Mouse (Mus musculus) cerebellum, adult 9-11 months (tissue): ENCODE measurements around the gene March9.

Experiments
- DNase-seq: peaks from one replicate; pipeline ENCODE4 v3.0.0; 2022

The March9 gene

DNA sequence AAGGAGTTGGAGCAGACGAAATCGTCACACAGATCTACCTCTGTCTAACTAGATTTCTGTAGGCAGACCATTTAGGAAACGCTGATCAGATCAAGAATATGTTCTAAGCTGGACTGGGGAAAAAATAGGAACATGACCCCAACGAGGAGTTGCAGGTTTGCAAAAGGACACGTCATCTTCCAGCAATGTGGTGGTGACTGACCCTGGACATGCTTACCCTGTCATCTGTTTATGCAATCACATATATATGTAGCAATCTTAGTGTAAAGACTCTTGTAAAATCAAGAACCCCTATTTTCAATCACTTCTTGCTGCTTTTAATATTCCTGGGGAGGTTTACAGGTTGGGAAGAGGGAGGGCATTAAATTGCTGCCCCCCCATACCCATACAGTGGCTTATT, 2.5 kb upstream of the March9 start:
- DNase-seq: no peak

DNA sequence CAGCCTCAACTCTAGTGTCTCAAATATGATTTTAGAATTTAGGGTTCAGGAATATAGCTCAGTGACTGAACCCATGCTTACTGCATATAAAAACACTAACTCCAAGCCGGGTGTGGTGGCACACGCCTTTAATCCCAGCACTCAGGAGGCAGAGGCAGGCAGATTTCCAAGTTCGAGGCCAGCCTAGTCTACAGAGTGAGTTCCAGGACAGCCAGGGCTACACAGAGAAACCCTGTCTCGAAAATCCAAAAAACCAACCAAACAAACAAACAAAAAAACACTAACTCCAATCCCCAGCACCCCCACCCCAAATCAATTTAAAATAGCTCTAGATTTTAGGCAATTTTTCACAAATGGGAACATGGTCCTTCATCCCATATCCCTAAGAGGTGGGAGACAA, 2.1 kb upstream of the March9 start:
- DNase-seq: peak; percentile 66

DNA sequence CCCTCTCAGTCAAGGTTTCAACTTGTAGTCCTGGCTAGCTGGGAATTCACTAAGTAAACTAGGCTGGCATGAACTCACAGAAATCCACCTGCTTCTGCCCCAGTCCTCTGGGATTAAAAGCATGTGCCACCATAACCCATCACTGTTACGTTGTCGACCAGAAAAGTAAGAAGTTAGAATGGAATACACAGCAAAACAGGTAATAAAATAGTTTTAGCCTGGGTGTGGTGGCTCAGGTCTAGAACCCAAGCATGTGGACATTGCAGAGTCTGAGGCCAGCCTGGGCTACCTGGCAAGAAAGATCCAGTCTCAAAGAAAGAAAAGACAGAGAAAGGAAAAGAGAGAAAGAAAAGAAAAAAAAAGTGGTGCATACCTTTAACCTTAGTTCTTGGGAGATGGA, 1.5 kb upstream of the March9 start:
- DNase-seq: no peak

DNA sequence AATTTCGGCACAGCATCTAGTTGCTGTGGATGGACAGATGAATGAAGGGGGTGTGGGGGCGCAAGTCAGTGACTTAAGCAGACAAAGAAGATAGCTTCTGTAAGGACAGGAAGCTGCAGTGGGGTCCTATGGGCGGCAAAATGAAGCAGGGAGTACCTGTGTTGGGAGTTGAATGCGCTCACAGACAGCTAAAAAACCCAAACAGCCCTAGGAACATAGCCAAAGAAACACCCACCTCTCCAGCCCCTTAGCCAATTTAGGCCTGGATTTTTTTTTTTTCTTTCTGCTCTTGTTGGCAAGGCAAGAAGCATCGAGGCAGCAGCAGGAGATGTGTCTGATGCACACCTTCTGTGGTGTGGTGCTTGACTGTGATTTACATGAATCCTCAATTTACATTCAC, 1.1 kb upstream of the March9 start:
- peak; percentile 67 for DNase-seq

DNA sequence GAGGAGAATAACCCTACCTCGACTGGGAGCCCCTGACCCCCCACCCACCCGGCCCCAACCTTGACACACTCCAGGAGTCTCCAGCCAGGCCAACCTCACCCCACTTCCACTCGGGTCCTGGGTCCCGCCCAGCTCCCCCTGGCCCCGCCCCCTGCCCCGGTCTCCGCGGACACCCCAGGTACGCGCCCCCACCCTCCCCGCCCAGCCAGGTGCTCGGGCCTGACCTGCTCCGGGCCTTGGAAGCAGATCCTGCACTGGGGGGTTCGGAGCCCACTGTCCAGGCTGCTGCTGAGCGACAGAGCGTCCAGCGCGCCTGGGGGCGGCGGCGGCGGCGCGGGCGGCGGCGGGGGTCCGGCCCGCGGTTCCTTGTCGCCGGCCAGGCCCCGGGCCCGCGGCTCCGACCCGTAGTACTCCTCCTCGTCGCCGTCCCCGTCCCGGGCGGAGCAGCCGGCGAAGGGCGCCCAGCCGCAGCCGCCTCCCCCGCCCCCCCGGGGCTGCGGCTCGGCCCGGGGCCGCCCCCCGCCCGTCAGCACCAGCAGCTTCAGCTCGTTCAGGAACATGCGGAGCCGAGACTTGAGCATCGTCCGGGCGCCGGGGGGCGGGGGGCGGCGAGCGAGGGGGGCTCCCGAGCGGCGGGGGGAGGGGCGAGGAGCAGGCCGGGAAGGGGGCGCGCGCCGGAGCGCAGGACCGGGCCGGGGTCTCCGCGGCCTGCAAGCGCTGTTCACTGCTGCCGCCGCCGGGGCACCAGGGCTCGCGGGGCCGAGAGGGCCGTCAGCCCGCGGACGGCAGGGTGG, 613 bp downstream of the March9 start:
- DNase-seq: peak; percentile 63

DNA sequence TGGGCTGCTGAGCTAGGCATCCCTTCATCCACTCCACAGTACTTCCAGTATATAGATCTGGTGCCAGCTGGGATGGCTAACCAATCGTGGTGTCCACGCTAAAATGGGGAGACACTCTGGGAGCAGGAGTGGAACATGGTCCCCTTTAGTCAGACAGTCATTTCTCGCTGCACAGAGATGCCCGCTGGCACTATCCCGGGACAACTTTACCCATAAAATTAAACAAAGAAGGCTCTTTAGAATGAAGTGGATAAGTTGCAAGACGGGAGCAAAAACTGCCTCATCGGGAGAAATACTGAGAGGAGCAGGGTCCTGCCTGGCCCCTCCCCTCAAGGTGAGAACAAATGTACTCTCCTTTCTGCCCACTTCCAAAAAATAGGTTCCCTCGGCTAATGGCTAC, 1.3 kb downstream of the March9 start:
- no peak for DNase-seq

DNA sequence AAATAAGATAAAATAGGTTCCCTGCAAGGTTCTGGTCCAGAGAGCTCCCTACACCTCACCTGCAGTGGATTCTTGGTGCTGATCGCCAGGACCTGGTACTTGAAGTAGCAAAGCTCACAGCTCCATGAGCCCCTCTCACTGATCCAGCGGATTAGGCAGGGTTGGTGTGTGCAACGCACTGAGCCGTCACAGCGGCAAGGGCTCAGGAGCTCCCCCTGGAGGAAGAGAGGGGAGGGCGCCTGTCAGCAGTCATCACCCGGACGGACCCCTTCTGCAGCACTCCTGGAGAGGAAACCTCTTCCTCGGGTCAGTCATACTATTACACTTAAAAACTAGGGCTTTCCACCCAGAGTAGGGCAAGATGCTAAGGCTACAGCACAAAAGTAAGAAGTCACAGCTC, 1.8 kb downstream of the March9 start:
- DNase-seq: peak; percentile 75

DNA sequence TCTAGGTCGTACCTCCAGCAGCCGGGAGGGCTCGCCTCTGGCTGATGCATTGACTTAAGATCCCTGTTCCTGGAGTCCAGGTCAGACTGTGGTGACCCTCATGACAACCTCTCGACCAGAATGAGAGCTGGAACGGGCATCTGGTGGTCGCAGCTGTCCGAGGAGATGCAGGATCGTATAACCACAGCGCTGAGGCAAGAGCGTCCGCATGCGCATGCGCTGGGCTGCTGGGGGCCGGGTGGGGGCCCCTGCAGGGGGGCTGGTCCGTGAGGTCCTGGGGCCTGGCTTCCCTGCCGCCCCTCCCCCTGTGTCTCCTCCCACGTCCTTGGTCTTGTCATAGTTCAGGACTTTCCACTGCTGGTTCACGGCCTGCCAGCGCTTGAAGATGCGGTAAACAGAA, 3.5 kb downstream of the March9 start:
- peak; percentile 63 for DNase-seq

DNA sequence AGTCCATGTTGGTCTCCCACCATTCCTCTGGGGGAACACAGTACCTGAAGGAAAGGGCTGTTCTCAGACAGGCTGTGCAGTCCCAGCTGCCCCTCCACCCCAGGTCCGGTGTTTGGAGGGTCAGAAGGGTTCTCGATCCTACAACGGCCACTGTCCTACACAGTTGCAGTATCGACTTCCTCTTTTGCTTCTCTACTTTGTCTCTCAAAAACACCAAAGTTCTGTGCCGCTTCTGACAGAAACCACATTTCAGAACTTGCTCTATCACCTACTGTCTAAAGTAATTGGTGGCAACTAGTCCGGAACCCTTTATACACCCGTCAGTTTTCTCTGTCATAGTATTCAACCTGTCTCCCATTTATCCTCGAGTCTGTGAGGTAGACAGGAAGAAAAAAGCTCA, 4.6 kb downstream of the March9 start:
- DNase-seq: no peak

DNA sequence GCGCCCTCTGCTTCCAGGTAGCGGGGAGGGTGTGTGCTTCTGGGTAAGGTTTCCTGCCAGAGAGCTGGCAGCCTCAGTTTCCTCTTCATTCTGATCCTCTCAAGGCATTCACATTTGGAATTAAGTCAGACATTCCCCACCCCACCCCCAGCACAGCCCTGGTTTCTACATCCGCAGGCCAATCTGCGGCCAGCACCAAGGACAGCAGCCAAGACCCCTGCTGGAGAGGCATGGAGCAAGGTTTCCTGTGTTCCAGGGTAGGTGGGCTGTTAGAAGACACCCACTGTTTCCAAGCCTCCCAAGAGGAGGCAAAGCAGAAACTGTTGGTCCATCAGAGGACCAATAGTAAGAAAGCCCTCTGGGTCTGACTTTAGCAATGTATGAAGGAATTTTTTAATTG, 5.3 kb downstream of the March9 start:
- no peak for DNase-seq

DNA sequence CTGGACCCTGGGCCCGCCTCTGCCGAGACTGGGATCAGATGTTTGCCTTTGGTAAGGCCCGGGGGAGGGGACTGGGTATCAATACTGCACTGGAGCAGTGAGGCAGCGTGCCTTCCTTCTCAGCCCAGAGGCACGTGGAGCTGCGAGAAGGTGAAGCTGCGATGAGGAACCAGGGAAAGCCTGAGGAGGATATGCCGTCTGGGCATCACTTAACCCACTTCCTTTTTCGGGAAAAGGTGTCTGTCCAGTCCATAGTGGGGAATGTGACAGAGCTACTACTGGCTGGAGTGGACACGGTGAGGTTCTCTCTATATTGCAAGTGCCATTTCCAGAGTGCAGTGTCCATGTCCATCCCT, 9.9 kb downstream of the March9 start:
- DNase-seq: no peak

DNA sequence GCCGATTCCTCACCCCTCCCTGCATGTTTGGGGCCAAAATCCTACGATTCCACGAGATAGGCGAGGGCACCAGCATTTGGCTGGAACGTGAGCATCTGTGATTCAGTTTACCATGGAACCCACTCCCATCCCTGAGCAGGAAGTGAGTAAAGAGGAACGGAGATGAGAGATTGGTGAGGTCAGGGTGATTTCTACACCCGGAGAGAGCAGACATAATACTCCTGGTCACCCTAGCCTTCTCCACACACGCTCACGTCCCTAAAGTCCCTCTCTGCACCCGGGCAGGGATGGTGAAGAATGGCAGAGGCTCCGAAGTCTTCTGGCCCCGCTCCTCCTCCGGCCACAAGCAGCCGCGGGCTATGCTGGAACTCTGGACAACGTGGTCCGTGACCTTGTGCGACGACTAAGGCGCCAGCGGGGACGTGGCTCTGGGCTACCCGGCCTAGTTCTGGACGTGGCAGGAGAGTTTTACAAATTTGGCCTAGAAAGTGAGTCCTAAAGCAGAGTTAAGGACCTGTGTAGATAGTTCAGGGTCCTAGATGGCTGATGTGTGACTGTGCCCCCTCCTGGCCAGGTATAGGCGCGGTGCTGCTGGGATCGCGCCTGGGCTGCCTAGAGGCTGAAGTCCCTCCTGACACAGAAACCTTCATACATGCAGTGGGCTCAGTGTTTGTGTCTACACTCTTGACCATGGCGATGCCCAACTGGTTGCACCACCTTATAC, 10.4 kb downstream of the March9 start:
- DNase-seq: no peak

DNA sequence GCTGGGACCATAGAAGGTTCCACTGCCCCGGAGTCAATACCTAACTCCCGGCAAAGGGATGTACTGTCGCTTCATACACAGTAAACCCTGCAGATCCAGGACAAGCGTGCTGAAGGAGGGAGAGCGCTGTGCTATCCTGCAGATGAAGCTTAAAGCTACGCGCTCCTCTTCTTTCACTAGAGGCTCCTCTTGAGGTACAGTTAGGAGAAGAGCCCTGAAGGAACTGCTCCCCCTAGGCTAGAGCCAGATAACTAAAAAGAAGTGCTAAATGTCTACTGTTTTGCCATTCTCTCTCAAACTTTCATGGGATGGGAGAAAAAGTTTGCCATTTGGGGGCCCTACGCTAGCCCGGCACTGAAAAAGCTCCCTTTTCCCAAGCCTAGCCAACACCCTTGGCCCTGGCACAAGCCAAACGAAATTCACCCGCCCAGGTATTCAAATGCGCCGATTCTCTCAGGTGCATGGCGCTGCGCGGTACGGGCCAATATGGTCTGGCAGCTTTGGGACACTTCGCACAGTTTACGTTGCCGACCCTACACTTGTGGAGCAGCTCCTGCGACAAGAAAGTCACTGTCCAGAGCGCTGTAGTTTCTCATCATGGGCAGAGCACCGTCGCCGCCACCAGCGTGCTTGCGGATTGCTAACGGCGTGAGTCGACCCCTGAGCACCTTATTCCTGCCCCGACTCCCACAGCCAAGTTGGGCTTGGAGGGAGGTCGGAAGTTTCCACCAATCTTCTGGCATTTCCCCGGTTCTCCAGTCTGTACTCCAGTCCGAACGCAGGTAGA, 11.2 kb downstream of the March9 start:
- DNase-seq: no peak

DNA sequence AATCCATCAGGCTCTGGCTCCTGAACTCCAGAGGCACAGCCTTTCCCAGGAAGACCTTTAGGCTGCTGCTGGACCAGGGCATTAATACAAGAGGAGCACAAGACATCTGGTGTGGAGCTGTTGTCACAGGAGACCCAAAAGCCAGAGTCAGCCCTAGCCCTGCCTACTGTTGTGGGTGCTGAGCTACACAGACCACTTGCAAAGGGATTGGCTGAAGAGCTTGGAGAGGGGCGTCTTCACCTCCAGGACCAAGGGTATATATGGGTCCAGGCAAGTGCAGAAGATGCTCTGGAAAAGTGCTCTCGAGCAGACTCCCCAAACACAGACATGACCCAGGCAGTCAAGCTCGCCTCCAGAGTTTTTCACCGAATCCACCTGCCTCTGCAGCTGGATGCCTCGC, 12.0 kb downstream of the March9 start, which contains the start of gene Cyp27b1:
Cyp27b1 (plus strand) TSS at position 297 of the 400 bp plus-strand sequence.
- no peak for DNase-seq

DNA sequence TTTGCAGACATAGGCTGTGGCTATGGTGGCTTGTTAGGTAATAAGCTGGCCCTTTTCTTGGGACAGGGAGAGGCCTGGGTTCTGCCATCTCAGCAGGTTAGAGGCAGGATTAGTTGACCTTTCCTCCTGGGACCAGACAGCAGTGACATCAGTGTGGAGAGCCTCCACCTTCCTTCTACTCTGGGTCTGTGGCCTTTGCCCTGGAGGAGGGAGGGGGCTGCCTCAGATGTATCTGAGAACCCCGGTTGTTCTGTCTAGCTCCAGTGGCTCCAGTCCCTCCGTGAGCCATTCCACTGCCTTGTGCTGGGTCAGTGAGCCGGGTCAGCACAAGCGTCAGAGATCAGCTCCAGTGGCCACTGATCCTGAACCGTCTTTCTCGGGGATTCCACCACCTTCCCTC, 16.8 kb downstream of the March9 start:
- no peak for DNase-seq

DNA sequence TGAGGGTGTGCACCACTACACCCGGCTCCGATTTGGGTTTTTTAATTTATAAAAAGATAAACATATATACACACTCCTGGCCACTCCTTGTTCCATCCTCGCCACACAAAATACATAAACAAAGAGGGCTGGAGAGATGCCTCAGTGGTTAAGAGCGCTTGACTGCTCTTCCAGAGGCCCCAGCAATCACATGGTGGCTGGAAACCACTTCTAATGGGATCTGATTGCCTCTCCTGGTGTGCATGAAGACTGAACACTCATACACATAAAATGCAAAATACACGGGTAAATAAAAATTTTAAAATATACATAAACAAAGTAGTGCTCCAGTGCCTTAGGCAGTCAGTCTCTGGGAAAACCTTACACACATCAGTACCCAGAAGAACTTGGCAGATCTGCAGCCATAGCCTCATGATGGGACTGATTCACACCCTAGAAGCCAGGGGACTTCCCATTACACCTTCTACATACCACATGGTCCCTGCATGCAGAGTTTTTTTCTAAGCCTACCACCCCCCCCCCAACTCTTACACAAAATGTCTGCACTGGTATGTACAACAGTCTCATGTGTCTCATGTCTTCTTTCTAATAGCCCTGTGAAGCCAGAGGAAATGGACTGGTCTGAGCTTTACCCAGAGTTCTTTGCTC, 17.4 kb downstream of the March9 start:
- no peak for DNase-seq

DNA sequence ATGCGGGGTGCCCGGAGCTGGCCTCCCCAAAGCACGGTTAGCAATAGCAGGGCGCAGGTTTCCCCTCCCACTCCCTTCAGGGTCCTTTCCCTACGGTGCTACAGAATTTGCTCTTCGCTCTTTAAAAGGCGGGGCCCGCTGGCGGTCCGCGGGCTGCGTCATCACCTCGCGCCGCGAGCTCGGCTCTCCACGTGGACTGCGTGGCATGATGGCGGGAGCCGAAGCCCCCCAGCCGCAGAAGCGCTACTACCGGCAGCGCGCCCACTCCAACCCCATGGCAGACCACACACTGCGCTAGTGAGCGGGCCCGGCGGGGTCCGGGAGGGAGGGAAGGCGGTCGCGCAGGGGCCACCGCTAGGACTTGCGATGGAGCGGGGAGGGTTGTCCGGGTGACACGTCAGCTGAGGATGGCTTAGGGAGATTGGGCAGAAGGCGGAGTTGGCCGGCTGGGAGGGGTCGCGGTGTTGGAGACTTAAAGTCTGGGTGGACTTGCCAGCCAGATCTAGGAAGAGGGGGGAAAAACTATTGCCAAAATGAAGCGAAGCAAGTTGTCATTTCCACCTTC, 18.1 kb downstream of the March9 start:
- peak; percentile 87 for DNase-seq

DNA sequence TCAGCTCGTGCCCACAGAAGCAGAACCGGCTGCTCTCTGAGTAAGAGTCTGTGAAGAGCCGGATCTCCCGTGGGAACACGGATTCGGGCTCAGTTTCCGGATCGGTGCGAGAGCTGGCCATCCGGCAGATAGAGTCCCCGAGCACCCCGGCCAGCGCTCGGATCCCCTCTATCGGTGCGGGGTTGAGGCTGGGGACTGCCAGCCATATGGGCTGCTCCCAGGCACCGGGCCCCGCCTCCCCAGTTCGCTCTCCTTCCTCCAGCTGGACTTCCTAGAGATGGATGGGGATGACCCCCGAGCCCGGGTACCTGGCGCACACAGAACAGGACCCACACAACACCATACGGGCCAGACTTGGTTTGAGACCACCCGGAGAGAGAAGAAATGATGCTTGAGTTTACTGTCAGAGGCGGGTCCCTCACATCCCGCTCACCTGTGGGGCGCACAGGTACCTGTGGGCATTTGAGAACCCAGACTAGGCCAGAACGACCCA, 18.7 kb downstream of the March9 start, which contains the start of the genes Mettl1 and Eef1akmt3:
Mettl1 (plus strand) TSS at position 141 of the 493 bp plus-strand sequence.
Eef1akmt3 (minus strand) TSS at position 240 of the 493 bp plus-strand sequence.
- no peak for DNase-seq

DNA sequence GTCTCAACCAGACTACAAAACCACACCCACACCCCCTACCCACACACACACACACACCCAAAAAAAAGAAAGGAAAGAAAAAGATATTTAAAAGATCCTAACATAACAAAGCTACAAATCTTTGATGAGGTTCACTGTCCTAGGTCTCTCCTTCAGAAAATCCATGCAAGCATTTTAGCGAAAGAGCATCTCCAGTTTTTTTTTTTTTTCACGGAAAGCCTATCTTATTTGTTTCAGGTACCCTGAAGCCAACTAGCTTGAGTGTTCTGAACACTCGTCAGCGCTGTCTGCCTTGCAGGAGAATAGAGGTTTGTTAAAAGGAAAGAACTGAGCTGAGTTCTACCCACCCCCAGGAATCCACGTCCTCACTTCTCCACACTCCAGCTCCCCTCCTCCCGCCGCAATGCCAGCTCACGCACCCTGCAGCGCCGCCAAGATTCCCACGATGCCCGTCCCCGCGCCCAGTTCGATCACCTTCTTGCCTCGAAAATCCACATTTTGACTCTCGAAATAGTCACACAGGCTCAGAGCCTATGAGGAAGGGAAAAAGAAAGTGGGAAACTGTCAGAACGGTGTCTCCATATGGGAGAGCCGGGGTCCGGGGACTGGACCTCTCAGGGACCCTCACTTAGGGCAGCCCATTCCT, 19.3 kb downstream of the March9 start:
- DNase-seq: no peak

DNA sequence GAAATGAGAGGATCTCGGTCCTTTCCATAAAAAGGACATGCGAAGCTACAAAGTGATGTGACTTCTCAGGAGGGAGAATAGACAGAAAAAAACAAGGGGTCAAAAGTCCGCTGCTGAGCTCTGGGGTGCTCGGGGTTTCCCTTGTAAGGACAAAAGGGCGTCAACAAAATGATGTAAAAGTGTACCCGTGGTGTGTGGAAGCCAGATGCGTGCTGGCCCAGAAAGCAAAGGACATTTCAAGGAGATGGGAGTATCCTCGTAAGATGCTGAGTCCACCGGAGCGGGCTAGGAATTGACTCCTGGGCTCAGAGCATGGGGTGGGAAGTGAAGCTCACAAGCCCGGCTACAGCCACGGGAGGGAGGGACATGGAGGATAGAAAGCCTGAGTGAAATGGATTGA, 22.3 kb downstream of the March9 start:
- DNase-seq: no peak

DNA sequence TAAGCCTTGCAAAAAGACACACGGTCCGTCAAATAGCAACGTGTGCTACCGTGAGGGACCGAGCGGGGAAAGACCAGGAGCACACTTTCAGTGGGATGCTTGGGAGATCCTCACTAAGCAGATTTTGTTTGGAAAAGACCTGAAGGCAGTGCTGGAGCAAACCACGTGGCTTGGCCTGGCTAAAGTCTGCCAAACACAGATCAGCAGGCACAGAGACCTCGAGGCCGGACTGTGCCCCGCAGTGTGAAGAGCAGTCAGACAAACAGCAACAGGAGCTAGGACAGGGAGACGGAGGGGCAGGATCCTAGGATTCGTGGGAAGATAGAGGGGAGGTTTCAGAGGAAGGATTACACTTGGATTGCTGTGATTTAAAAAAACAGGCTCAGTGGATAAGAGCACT, 23.7 kb downstream of the March9 start:
- no peak for DNase-seq

DNA sequence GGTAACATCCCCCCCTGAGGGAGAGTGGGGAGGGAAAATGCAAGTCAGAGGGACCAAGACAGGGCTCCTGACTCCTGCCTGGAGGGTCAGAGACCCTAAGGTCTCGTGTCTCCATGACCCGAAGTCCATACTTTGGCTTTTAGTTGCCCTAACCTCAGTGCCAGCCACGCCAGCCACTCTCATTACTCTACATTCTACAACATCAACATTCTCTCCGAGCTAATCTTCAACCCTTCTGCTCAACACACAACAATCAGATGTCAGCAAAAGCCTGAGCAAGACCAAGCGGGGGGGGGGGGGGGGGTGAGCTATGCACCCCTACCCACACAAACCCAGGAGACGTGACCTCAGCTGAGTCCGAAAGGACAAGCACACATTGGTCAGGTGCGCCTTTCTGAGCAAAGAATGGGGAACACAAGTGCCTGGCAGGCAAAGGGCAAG, 26.7 kb downstream of the March9 start:
- DNase-seq: no peak
